Mouse (Mus musculus) embryonic stem cell, embryonic (primary cell): ENCODE data around the gene Akap2.

ENCODE experiments used
- CTCF ChIA-PET, 4 experiments: fragments of 300-600 bp in 2 of 4; fragments of 350-600 bp in 2 of 4; sonication (Branson Sonifier 250); formaldehyde crosslinking; loops; one replicate each; lab custom pipeline; 2022; ENCODE audit warnings: inconsistent platforms in 2 of 4; lab: Charles Lee
- POLR2A ChIA-PET, 4 experiments: fragments of 300-600 bp in 2 of 4; fragments of 350-600 bp in 2 of 4; sonication (Branson Sonifier 250); formaldehyde crosslinking; loops; one replicate each; lab custom pipeline; 2022; ENCODE audit warnings: antibody characterized with exemption in 4 of 4, inconsistent platforms in 1 of 4; lab: Charles Lee

The Akap2 gene

DNA sequence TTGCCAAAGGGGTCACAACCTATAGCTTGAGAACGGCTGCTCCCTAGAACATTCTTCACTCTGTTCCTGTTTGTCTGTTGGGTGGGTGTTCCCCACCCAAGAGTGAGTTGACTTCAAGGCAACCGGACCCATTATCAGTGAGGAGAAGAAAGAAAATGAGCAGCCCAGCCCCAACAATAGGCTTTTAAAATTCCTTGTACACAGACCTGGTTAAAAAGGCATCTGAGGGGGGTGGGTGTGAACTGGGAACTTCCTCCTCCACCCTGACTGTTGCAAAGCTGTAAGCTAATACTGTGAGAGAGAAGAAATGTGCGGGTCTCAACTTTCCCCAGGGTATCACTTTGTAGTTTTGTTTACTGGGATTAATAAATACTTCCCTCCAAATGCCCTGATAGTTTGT is 77.1 kb downstream of the Akap2 start:
- ChIA-PET CTCF (no interaction called here), POLR2A (interaction anchor here (0.6 to 5.4 kb wide), 27 partner anchors 10 to 176 kb away, joined by 3 to 39 read pairs (median 4); partner anchors contain the start of gene Txn1 (in 1 of the 4))

DNA sequence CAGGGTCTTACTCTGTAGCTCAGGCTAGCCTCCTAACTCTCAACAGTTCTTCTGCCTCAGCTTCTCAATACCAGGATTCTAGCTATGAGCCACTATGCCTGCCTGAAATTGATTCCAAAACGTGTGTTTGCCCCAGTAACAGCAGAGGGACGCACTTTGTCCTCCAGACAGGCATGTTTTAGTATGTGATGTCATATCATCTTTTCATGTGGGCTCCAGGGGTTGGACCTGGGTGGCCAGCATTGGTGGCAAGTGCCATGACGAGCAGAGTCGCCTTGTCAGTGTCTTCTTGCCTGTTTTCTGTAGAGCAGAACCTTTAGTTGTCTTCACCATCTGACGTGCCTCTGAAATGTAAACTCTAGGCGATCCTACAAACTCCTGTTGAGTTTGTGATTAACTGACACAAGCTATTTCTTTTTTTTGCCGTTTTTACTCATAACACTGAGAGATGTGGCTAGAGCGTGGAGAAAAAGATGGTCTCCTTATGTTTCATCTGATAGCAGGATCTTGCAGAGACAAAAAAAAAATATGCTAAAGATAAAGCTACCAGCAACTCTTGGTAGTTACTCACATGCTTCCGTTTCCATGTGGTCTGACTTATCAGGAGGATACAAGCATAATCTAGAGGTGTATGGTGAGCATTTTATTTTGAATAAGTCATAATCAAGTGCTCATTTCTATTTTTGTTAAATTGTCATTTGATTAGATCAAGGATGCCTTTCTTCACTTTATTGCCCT is 80.3 kb downstream of the Akap2 start:
- POLR2A ChIA-PET: interaction anchor here in 3 of 4 experiments (0.6 to 5.4 kb wide), 22 partner anchors 8 to 122 kb away, joined by 3 to 39 read pairs (median 4); no protein-coding TSS in a partner anchor
- CTCF ChIA-PET: interaction anchor here in 1 of 4 experiments (0.6 kb wide), 1 partner anchor 44 kb away, joined by 4 read pairs; no protein-coding TSS in a partner anchor

DNA sequence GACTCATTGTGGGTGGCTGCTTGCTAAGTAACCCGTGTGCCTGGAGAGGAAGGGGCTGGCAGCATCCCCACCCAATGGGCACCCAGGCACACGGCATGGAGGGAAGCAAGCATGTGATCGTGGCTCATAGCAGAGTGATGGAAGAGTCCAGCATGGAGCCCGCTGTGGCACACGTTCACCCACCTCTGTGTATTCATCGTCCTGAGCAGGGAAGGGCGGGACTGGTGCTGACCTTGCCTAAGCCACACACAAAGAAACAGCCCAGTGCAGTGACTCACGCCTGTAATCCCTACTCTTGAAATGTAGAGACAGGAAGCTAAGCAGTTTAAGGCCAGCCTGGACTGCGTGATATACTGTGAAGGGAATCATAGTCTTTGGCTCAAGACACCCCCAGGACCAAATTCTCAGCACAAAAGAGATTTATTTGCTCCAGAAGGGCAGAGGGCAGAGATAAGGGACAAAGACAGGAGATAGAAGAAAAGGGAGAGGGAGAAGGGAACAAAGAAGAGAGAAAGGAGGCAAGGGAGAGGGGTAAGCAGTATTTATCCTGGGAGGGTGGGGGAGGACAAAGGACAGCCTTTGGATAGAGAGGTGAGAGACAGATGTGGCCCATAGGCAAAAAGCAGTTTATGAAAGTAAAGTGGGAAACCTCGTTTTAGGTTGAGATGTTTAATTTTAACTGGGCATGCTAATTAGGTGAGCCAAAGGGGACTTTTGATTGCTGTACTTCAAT is 81.0 kb downstream of the Akap2 start:
- POLR2A ChIA-PET: interaction anchor here in 3 of 4 experiments (0.6 to 5.4 kb wide), 23 partner anchors 9 to 122 kb away, joined by 3 to 39 read pairs (median 3); no protein-coding TSS in a partner anchor
- CTCF ChIA-PET: interaction anchor here in 1 of 4 experiments (0.6 kb wide), 1 partner anchor 43 kb away, joined by 4 read pairs; no protein-coding TSS in a partner anchor

DNA sequence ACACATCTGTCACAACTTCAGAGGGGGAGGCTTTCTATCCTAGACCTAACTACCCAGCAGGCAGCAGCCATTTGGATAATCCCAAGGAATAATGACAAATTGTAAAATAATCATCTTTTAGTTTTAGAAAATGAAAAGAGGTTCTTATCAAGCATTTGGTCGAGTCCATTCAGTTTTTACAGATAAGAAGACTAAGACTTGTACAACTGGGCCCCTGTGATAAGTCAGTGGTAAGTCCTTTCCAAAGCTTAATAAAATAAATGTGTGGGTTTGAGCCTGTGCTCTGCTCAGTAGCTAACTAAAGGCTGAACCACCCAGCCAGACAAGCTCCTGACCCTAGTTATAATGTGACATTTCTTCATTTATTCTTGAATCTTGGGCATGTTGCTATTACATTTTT is 81.8 kb downstream of the Akap2 start:
- CTCF ChIA-PET: no interaction called here
- POLR2A ChIA-PET: interaction anchor here in 3 of 4 experiments (0.9 to 5.4 kb wide), 15 partner anchors 8 to 82 kb away, joined by 3 to 39 read pairs (median 4); no protein-coding TSS in a partner anchor

DNA sequence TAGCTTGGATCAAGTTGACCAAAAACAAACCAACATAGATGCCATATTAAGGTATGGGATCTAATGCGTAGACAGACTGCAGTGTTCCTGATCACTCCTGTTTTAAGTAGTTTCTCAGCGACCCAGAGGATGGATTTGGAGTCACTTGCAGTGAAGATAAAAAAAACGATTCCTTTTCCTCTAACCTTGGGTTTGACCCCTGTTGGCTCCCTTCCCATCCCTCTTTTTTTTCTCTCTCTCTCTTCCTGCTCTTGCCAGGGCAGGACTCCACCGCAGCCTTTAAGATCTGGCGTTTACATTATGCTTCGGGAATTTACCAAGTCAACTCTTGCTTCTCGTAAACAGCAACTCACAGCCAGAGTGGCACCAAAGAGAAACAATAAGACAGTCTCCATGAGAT is 83.8 kb downstream of the Akap2 start:
- ChIA-PET POLR2A (interaction anchor here in 3 of 4 experiments (0.5 to 5.1 kb wide), 11 partner anchors 11 to 45 kb away, joined by 3 to 24 read pairs (median 4); no protein-coding TSS in a partner anchor), CTCF (no interaction called here)

DNA sequence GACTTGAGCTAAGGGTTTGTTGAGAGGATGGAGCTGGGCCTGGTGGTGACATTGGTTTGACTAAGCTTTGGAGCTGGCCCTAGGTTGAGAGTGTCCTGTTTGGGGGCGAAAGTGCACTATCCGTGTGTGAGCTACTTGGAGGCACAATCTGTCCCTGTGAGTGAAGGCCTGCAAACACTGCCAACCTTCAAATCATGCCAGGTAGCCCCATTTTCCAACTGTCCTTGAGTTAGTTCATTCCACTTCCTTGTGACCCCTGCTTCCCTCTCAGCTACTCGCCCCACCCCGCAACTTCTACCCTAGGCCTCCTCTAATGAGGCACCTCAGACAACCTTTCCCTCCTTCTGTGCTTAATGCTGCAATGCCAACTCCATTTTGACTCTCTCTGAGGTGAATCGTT is 84.5 kb downstream of the Akap2 start:
- CTCF ChIA-PET: no interaction called here
- POLR2A ChIA-PET: interaction anchor here in 3 of 4 experiments (0.7 to 1.8 kb wide), 6 partner anchors 10 to 45 kb away, joined by 3 to 9 read pairs (median 4); no protein-coding TSS in a partner anchor

DNA sequence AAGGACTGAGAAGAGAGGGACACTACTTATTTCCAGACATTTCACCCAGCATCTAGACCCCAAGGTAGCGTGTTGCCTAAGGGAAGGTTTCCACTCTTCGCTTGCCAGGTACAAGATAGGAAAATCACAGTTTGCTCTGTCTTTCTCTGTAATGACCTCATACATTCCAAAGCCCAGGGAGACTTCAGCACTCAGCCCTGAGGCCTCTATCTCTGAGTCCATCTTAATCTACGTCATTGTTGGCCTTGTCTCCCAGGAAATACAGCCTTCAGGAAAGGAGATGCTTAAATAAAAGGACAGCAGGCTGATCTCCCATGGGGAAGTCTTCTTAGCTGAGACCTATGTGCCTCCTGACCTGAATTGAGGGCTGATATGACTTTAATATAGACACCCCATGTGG is 85.0 kb downstream of the Akap2 start:
- POLR2A ChIA-PET: interaction anchor here in 3 of 4 experiments (0.9 to 1.4 kb wide), 4 partner anchors 17 to 44 kb away, joined by 3 to 9 read pairs (median 5); no protein-coding TSS in a partner anchor
- CTCF ChIA-PET: no interaction called here

DNA sequence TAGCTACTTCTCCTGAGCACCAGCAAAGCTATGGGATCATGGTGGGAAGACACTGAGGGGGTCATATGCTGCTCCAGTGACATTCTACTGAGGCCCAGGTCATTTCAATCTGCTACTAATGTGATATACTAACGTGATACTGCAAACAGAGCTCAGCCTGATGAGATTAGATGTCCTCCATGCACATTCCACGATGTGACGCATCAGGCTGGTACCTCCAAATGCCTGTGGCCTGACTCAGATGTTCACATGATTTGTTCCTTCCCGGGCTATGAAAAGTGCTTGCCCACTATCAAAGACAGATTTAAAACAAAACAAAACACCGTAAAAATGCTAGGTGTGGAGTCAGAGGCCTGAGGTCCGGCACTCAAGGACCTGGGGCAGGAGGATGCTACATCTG is 87.4 kb downstream of the Akap2 start:
- ChIA-PET CTCF (interaction anchor here in 1 of 4 experiments (0.5 kb wide), 1 partner anchor 153 kb away, joined by 7 read pairs; no protein-coding TSS in a partner anchor), POLR2A (interaction anchor here in 2 of 4 experiments (0.9 to 1.8 kb wide), 2 partner anchors 10 kb away, joined by 4 to 7 read pairs; no protein-coding TSS in a partner anchor)

DNA sequence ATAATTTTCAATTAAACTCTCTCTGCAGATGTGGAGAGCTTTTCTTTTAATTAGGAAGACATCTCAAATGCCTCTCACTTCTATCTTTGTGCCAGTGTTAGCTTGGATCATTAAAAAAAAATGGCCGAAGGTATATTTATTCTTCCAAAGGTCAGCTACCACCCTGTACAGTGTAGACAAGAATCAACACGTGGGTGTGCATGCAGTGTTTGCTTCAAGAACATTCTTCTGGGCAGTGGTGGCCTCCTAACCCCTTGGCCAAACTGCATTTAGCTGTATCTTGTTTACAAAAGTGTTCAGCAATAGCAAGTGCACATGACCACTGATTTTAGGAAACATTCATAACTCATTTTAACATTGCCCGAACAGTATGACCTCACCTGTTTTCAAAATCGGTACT is 92.0 kb downstream of the Akap2 start:
- CTCF ChIA-PET: interaction anchor here in 2 of 4 experiments (0.6 to 1.2 kb wide), 2 partner anchors 14 to 445 kb away, joined by 3 to 4 read pairs; no protein-coding TSS in a partner anchor
- POLR2A ChIA-PET: interaction anchor here in 2 of 4 experiments (0.7 to 2.3 kb wide), 20 partner anchors 9 to 107 kb away, joined by 3 to 10 read pairs (median 3); no protein-coding TSS in a partner anchor

DNA sequence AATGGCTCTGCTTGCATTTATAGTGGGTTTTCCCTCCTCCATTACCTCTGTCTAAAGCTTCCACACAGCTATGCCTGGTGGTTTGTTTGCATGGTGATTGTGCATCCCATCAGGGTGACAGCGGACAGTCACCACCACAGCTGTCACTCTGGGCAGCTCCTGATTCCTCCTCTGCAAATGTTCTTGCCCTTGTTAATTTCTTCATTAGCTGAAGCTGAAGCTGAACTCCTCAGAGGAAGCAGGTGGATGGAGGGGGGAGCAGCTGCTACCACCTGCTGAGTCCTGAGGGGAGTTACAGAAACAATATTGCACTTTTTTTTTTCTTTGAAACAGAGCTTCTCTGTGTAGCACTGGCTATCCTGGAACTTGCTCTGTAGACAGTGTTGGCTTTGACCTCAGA is 94.6 kb downstream of the Akap2 start:
- ChIA-PET CTCF (interaction anchor here in 2 of 4 experiments (0.9 to 1.2 kb wide), 2 partner anchors 84 to 138 kb away, joined by 3 to 6 read pairs; no protein-coding TSS in a partner anchor), POLR2A (interaction anchor here in 3 of 4 experiments (0.7 to 3.2 kb wide), 16 partner anchors 9 to 144 kb away, joined by 3 to 24 read pairs (median 5); partner anchors contain the start of gene Txn1 (in 1 of the 3))

DNA sequence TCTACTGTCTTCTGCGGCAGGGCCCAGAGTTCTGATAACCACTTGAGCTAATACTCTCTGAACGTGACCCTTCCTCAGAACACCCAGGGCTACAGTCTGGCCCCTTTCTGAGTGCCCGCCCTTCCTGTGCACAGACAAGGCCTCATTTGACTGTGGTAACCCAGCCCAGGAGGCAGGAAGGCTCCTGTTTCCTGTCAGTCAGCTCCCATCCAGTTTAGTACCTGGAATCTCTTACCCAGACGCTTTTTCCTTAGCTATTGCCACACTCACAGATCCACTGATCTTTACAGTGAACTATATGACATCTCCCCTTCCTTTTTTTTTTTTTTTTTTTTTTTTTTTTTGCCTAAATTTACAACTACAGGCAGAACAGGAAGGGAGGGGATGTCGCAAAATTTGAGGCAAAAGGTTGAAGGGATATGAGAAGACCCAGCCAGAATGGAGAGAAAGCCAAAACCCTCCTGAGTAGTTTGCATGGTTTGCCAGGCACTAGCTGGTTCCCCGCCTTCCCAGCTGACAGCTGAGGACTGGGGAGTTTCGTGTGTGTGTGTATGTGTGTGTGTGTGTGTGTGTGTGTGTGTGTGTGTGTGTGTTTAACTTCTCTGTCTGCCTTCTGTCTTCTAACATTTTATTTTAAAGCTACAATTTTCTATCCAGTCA is 95.6 kb downstream of the Akap2 start:
- POLR2A ChIA-PET: interaction anchor here (0.5 to 3.2 kb wide), 30 partner anchors 8 to 417 kb away, joined by 3 to 24 read pairs (median 4); partner anchors contain the start of genes Pakap (in 1 of the 4) and Txn1 (in 1 of the 4)
- CTCF ChIA-PET: interaction anchor here in 2 of 4 experiments (0.7 to 1.2 kb wide), 4 partner anchors 20 to 139 kb away, joined by 3 to 11 read pairs (median 6); no protein-coding TSS in a partner anchor

DNA sequence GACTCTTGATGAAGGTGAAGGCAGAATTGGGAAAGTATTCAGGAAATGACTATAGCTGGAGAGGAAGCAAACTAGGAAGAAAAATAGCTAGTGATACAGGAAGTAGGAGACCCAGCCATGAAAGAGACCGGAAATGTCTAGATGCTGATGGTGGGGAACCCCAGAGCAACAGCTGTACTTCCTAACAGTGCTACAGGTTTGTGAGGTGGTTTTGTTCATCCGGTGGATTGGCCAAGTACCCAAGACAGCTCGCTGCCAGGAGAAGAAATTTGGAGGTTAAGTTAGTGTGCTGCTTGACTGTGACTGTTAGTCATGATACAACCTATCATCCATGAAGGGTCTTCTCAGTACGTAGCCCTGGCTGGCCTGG is 96.1 kb downstream of the Akap2 start:
- ChIA-PET POLR2A (interaction anchor here (0.5 to 3.2 kb wide), 21 partner anchors 15 to 246 kb away, joined by 3 to 24 read pairs (median 4); partner anchors contain the start of genes Pakap (in 1 of the 4) and Txn1 (in 1 of the 4)), CTCF (interaction anchor here in 2 of 4 experiments (0.7 kb wide), 3 partner anchors 19 to 88 kb away, joined by 3 to 11 read pairs (median 5); no protein-coding TSS in a partner anchor)

DNA sequence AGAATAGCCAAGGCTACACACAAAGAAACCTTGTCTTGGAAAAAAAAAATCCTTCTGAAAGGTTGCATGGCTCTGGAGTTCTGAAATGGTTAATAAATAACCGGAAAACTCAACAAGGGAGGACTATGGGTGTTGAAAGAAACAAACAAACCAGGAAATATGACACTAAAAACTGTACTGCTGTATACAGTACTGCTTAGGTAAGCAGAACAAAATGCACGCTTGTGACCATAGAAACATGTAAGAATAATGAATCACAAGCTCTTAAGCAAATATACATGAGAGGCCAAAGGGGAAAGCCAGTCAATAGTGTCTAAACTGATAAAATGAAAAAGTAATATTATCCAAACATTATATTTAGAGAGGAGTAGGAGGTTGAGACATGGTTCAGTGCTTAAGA is 97.9 kb downstream of the Akap2 start:
- ChIA-PET POLR2A (interaction anchor here in 2 of 4 experiments (1.0 to 1.7 kb wide), 5 partner anchors 9 to 47 kb away, joined by 3 to 7 read pairs (median 5); no protein-coding TSS in a partner anchor), CTCF (no interaction called here)

DNA sequence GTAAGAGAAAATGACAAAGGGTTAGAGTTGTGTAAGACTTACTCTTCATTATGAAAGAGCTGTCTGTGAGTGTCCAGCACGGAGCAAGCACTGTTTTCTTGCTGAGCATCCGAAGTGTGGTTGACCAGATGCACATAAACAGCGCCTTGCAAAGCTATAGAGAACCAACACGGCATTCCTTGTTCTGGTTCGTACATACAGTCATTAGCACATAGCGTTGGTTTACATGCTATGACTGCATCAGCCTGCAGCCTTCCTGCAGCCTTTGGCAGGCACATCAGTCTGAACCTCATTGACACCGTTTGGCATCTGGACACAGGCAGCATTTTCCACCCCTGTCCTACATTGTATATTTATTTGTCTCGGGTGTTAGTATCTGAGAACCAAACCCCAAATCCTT is 98.7 kb downstream of the Akap2 start:
- POLR2A ChIA-PET: interaction anchor here in 2 of 4 experiments (1.0 to 1.7 kb wide), 8 partner anchors 8 to 46 kb away, joined by 3 to 7 read pairs (median 4); no protein-coding TSS in a partner anchor

DNA sequence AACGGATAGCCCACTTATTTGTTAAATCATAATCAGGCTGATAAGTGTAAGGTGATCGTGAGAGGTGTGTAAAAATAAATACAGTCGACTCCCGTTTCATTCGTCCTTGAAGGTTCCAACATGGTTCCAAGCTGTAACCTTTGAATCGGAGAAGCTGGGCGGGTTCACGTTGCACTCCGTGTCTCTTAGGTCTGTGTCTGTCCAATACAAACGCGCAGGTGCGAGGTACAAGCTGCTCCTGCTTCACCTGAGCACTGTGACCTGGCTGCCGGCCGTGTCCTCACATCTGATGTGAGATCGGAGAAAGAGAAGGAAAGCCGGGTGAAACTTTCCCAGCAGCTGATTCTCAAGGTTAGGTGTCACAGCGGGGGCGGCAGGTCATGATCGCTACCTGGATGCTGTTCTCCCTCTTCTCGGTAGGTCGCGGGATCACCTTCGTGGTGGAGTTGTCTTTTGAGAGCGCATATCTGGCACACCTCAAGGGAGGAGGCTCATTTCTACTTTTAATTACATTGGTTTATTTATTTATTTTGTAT is 103.5 kb downstream of the Akap2 start:
- CTCF ChIA-PET: interaction anchor here in 1 of 4 experiments (0.6 kb wide), 1 partner anchor 15 kb away, joined by 5 read pairs; no protein-coding TSS in a partner anchor
- POLR2A ChIA-PET: interaction anchor here in 3 of 4 experiments (0.5 to 5.9 kb wide), 19 partner anchors 8 to 136 kb away, joined by 3 to 30 read pairs (median 4); partner anchors contain the start of gene Txn1 (in 1 of the 3)

More for the DNA sequence above, 98.7 kb downstream of the Akap2 start:
- CTCF ChIA-PET: no interaction called here

DNA sequence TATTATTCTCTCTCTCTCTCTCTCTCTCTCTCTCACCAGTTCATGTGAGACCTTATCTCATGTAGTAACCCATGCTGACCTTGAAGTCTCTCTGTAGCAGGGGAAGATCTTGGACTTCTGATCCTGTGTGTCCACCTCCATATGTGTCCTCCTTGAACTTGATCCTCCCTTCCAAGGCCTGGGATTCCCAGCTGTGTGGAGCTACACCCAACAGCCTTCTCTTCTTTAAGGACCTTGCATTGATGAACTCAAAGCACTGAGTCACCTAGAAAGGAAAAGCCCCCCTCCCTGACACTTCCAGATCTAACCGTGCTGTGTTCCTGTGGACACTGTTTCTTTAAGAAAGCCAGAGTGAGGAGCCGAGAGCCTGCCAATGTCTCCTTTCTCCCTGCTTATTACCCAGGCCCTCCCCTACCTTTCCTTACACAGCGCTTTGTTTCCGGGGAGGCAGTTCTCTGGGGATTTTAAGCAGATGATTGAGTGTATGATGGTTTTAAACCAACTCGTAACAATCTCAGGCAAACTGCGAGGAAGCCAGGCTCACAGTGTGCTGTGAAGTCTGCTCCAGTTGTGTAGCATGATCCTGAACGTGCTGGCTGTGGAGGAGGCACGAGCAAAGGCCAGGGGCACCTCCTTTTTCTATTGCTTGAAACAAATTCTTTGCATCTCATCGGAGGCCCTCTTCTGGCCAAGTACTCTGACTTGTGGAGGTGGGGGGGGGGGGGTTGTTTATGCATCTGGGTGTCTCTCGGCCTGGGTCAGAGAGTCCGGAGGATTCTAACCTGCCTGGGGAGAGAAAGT is 104.3 kb downstream of the Akap2 start:
- CTCF ChIA-PET: interaction anchor here in 2 of 4 experiments (0.6 kb wide), 2 partner anchors 9 to 16 kb away, joined by 3 to 5 read pairs; no protein-coding TSS in a partner anchor
- POLR2A ChIA-PET: interaction anchor here (0.7 to 5.9 kb wide), 17 partner anchors 9 to 135 kb away, joined by 3 to 30 read pairs (median 4); partner anchors contain the start of gene Txn1 (in 1 of the 4)
